Mouse (Mus musculus): ENCODE results near the gene Ankle1. TPM values are rescaled to one million over a fixed set of nuclear protein-coding genes. Genes with fewer than 3 reads are reported as not detected.

The Ankle1 gene
- total RNA-seq (2021) = under 1 TPM; 0.21 to 0.26 TPM
- long read RNA-seq, experiment 1, partial matches to known transcripts = 0 of 1 reads
- long read RNA-seq, experiment 1, other reads (novel, unspliced or antisense) = 0 of 1 reads
- long read RNA-seq, experiment 2, partial matches to known transcripts = 0 of 1 reads
- long read RNA-seq, experiment 2, other reads (novel, unspliced or antisense) = 1 of 1 reads

DNA sequence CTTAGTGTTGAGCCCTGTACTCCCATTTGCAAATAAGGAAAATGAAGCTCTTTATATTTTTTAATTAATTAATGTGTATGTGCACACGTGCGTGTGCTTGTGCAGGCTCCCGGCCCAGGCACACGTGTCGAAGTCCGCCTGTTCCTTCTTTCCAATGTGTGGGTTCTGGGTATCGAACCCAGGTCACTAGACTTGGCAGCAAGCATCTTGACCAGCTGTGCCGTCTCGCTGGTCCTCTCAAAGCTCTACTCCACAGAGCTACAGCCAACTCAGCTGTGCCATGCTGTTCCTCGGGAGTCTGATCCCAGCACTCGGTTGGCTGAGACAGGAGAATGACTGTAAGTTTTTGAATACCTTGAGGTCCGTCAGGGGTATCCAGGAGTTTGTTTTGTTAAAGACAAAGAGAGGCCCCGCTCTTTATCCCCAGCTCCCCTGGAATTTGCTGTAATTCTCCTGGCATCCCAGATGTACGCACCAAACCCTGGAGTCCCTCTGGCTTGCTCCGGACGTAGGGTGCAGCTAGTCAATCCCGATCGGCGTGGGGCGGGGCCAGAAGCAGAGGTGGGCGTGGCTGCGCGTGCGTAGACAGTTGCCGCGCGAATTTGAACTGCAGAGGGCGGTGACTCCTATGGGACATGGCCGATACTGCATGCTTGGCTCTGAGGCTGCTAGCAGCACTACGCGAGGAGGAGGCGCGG lies at the start of gene Ankle1:
Ankle1 (plus strand) TSS at position 610 of the 698 bp plus-strand sequence.
- peak; percentile 91 to 93 for DNase-seq (ENCODE audit: low spot score in 2 of 2)

DNA sequence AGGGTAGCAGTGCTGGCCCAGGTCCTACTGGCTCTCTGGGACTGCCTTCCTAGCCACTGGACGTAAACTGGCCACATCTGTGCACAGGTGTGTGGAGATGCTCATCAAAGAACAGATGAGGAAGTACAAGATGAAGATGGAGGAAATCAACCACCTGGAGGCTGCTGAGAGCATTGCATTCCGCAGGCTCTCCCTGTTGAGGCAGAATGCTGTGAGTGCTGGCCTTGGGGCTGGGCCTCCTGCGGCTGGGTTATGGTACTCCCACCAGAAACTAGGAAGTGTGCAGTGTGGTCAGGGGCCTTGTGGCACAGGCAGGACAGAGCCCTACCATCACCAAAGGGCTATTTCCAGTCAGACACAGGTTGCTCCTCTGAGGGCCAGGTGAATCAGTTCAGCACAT lies 47.8 kb upstream of the Ankle1 start:
- no peak for DNase-seq (ENCODE audit: low spot score in 2 of 2)

DNA sequence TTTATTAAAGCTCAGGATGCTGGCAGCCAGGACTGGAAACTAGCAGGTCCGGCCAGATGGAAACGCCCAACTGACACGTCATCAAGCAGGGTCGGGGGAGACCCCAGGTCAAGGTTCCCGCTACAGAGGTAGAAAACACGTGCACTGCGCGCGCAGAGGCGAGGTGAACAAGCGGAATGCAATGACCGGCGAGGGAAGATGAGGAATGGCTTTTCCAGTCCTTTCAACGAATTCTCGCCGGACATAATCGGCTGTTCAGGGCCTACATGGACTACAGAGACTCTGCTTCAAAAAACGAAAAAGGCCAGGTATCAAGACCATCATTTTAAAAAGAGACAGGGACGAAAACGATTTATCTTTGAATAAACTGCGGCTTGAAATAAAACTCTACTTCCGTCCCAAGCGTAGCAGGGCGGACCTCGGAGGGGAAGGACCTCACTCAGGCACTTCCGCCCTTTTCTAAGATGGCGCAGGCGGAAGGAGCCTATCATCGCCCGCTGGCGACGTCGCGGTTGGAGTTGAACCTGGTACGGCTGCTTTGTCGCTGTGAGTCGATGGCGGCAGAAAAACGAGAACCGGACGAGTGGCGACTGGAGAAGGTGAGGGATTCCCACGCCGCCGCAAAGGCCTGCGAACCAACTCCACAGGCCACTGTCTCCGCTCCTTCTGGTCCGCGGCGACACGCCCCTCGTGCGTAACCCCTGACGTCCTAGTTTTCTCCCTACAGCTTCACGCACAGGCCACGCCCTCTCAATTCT lies 38.9 kb upstream of the Ankle1 start, which contains the start of gene Use1:
Use1 (plus strand) TSS at position 78 of the 758 bp plus-strand sequence.
- peak; percentile 86 to 93 for DNase-seq (ENCODE audit: low spot score in 2 of 2)

DNA sequence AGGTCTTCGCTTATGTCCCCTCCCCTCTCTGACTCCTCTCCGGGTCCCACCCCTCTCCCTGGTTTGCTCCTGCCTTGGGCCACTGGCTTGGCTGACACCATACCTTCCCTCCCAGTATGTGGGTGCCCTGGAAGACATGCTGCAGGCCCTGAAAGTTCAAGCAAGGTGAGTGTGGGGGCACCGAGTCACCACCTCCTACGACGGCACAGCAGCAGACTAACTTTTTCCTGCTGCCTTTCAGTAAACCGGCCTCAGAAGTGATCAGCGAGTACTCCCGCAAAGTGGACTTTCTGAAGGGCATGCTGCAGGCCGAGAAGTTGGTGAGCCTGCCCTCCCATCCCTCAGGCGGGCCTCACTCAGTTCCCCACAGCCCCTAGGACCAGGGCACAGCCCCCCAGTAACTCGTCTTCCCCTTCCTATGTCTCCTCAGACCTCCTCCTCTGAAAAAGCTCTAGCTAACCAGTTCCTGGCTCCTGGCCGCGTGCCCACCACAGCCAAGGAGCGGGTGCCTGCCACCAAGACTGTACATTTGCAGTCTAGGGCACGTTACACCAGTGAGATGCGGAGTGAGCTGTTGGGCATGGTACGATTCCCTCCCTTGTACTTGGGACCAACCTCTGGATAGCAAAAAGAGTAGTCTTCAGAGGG lies 38.2 kb upstream of the Ankle1 start:
- no peak for DNase-seq (ENCODE audit: low spot score in 2 of 2)

DNA sequence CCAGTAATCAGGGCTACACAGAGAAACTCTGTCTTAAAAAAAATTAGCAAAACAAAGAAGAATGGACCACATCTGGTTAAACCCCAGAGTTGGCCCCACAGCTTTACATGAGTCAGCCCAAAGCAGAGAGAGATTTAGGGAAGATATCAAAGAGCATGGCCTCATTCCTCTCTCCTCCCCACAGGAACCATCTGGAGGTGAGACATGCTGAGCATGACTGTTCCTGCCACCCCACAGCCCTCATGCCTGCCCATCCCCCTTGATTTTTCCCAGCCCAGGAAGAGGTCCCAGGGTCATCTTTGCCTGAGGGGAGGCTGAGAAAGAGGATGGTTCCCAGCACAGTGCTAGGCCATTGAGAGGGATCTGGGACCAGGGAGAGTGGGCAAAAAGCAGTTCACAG lies 37.4 kb upstream of the Ankle1 start:
- DNase-seq (ENCODE audit: low spot score in 2 of 2) = no peak

DNA sequence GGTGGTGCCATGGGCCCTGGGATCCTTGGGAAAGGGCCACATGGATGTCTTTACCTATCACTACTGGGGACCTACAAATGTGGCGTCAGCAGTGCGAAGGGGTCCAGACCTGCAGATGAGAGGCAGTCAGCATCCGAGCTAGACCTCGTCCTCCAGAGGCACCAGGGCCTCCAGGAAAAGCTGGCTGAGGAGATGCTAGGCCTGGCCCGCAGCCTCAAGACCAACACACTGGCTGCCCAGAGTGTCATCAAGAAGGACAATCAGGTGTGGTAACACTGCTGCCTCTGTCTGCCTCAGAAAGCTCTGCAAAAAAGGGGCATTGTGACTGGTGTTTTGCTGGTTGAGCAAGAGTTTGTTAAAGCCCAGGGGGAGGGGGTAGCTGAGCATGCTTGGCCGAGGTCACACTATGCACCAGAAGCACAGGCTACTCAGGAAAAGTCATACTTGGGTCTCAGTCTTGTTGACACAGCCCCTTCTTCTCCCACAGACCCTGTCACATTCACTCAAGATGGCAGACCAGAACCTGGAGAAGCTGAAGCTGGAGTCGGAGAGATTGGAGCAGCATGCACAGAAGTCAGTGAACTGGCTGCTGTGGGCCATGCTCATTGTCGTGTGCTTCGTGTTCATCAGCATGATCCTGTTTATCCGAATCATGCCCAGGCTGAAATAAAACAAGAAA lies 36.6 kb upstream of the Ankle1 start:
- no peak for DNase-seq (ENCODE audit: low spot score in 2 of 2)

DNA sequence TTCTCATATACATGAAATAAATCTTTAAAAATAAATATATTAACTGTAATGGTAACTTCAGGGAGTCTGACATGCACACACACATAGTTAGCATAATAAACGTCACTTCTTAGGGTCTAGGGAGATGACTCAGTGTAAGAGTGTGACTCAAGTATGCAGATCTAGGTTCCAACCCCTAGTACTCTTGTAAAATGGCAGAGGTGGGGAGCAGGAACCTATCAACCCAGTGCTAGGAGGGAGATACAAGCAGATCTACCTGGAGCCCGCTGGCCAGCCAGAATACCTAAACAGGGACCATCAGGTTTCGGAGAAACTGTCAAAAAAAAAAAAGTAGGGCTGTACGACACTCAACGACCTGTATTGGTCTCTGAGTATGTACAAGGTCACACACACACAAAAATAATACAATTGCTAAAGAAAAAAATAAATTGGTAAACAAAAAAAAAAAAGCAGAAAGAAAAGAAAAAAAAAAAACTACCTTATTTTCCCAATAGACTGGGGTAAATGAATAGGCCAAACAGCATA lies 35.0 kb upstream of the Ankle1 start:
- no peak for DNase-seq (ENCODE audit: low spot score in 2 of 2)

DNA sequence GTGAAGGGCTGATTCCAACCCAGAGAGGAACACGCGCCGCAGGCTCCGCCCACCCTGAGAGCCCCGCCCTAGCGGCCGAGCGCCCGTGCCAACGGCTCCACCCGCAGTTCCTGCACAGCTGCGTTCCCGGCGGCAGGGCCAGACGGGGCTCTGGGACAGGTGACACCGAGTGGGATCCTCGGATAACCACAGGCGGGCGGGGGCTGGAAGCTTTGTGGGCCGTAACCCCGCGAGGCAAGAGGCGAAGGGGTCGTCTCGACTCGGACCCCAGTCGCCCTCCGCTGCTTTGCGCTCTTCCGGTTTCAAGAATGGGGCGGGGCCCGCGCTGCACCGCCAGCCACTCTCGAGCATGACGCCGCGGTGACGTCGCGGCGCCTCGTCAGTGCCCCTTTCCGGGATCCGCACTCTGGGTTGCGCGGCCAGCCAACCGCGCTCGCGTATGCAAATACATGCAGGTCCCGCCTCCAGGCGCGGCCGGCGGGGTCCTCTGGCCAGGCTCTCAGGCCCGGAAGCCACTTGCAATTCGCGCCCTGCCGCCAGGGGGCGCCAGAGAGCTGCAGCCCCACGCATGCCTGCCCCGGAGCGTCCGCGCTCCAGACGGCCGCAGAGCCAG lies 34.5 kb upstream of the Ankle1 start, which contains the start of gene Ocel1:
Ocel1 (plus strand) TSS at position 63 of the 613 bp plus-strand sequence.
- DNase-seq (ENCODE audit: low spot score in 2 of 2) = peak; percentile 94 to 98

DNA sequence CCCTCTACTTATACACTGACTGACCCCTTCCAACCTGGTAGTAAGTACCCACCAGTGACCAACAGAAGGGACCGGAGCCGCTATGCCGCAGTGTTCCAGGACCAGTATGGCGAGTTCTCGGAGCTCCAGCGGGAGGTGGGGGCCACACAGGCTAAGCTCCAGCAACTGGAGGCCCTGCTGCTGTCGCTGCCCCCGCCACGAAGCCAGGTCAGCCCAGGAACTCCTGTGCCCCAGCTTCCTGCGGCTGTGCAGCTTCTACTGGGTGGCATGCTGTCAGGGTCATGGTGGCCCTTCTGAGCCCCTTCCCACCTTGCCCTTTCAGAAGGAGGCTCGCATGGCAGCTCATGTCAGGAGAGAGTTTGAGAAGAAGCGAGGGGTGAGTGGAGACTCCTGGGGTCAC lies 33.4 kb upstream of the Ankle1 start:
- DNase-seq (ENCODE audit: low spot score in 2 of 2) = no peak

DNA sequence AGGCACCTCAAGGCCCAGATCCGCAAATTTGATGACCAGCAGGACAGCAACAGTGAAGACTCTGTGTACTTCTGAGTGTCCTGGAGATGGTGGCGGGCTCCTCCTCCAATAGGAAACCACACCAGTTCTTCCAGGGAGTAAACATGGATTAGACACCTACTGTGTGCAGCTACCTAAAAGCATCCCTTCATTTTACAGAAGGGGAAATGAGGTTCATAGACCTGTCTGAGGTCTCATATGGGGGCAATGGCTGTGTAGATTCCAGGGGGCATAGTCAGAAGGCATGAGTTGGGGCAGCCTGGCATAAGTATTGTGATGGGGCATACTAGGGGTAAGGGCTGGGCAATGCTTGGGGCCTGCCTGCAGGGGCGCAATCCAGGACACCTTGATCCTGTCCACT lies 32.8 kb upstream of the Ankle1 start:
- DNase-seq (ENCODE audit: low spot score in 2 of 2) = no peak

DNA sequence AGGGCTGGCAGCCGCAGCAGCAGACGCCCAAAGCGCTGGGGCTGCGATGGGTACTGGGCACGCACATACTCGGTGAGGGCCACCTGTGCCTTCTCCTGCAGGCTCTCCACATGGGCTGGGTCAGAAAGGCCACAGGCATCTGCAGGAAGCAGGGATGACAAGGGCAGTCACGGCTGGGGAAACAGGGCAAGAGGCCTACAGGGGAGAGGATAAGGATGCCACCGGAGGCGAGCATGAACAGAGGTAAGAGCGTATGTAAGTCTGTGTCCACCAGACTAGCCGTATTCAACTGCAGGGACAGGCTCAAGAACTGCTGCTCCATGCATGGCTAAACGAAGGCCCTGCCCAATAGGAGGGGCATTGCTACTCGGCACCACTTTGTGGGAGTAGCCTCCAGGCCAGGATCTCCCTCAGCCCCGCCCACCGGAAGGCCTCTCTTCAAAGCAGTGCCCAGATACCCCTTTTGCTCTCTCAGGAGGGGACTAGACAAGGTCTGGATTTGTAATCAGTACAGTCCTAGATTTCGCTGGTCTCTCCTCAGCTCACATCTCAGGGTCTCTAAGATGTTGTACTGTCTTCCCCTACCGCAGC lies 31.1 kb upstream of the Ankle1 start:
- DNase-seq (ENCODE audit: low spot score in 2 of 2) = no peak

DNA sequence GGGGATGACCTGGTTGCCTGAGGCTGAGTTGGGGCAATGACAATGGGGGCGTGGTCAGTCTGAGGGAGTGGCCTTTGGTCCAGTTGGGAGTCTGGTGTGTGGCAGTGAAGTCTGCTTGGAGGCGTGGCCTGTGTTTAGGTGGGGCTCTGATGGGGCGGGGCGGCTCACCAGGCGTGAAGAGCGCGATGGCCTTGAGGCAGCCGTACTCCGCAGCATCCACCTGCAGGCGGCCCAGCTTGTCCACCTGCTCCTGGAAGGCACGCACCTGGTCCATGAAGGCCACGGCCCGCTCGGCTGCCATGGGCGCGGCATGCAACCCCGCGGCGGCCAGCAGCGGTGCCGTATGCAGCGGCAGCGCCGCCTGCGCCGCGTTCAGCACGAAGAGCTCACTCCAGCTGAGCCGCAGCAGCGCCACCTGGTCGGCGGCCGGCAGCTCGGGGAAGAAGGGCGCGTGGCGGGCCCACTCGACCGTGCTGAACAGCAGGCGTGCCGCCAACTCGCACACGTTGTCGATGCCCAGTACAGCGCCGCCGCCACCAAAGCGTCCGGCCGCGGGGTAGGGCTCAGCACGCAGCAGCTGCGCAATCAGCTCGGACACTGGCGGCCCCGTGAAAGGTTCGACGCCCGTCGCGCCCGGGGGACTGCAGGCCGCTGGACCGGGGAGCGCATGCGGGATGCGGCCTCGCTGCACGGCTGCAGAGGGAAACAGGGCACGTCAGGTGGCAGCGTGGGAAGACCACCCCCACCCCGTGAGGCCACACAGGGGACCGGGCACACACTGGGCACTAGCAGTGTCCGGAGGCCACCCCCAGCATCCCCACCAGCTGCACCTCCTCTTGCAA lies 30.0 kb upstream of the Ankle1 start:
- DNase-seq (ENCODE audit: low spot score in 2 of 2) = peak; percentile 65 to 80

DNA sequence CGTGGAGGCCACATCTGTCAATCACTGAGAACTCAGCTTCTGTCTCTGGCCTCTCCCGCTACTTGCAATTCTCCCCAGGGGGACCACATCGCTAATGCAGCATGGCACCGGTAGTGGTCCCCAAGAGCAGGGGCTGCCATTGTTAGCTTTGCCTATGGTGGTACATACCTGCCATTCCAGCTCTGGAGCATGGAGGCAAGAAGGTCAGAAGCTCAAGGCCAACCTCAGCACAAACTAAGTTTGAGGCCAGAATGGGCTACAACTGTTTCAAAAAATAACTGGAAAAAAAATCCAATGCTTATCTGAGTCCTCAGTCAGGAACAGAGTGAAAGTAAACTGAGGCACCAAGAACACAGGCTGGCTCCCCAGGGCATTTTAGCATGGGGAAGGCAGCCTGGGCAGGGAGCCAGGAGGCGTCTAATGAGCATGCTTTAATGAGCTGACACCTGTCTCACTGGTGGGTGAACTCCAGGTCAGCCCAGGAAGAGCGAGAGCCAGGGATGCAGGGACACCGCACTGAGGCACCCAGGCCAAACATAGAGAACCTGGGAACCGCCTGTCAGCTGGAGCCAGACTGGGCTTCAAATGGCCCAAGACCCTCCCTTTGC lies 29.3 kb upstream of the Ankle1 start:
- no peak for DNase-seq (ENCODE audit: low spot score in 2 of 2)

DNA sequence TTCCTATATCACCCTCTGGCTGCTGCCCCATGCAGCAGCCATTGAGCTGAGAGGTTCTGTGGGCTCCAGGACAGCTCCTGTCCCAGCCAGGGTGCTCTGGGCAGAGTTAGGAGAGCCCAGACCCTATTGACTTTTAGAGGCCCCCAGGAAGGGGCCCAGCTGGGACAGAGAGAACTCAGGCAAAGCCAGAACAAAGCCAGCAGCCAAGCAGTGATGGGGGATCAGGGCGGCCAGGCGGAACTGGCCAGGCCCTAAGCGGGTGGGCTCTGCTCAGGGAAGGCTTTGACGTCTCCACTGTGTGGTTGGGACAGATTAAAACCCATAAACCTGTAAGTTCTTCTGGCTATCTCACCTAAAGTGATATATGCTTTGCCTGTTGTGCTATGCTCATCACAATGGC lies 26.8 kb upstream of the Ankle1 start:
- no peak for DNase-seq (ENCODE audit: low spot score in 2 of 2)

DNA sequence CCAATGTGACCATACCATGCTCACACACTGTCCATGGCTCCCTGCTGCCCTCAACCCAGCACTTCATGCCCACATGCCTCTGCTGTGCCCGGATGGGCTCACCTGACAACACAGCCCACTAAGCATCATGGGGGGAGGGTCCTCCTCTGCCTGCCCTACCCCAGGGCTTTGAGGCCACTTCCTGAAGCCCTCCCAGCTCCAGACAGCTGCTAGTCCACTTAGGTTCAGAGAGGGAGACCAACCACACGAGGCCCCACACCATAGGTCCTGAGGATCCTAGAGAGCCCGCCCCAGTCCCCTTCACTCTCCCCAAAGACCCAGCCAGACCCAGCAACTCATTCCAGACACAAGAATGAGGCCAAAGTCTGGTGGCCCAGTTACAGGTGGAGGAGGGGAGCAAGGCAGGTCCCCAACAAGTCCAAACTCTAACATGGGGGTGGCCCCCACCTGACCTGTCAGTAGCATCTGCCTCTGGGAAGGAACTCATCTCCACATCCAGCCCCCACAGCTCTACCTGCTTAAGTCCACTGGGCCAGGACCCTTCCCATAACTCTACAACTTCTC lies 26.2 kb upstream of the Ankle1 start:
- no peak for DNase-seq (ENCODE audit: low spot score in 2 of 2)

DNA sequence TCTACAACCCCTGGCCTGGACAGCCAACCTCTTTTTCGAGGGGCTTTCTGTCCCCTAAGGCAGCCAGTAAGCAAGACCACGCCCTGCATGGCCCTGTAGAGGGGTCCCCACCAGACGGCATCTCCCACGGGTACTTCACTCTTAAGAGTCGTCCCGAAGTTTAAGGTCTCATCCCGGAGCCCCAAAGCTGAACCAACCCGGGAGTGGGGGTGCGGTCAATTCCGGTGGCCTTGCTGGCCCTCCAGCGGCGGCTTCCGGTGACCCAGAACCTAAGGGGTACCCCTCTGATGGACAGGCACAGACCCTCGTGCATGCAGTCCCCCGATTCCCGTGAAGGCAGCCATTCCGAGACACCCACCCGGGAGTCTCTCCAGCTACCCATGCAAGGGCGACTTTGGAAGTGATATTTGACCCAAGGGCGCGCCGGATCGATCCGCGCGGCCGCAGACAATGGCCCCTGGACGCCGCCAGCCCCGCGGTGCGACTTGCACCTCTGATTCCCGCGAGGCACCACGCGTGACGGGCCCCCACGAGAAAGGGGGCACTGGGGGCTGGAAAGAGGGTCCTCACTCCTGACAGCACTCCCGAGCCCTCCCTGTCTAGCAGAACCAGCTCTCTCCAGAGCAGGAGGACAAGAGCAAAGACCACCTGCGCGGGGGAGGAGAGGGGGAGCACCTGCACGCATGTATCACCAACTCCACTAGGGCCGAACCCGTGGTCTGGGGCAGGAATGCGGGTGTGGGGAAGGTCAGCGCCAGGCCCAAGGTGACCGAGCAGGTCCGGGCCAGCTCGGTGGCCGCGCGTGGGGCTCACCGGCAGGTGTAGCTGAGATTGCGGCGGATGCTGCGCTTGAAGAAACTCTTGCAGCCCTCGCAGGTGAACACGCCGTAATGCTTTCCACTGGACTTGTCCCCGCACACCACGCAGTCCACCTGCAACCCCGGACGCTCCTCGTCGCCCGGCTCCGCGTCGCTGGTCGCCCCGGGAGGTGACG lies 25.3 kb upstream of the Ankle1 start:
- no peak for DNase-seq (ENCODE audit: low spot score in 2 of 2)

DNA sequence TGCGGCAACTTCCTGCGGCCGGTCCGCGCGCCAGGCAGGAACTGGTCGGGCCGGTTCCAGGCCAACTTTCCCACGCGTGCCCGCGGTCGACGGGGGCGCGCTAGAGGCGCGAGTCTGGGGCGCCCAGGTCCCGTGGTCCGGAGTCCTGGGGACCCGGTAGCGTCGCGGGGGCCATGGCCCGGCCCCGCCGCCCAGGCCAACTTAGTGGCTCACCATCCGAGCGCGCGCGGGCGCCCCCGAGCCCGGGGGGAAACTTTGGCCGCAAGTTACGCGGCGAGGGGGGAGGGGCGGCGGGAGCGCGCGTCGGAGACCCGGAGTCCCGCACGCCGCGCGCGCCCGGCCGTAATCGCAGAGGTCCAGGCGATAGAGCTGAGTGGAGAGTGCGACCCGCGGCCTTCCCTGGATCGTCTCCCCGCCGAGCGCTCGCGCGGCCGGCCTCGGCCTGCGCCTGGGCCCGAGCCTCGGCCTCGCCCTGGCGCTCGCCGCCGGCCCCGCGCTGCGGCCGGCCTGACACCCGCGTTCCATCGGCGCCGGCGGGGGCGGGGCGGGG lies 24.3 kb upstream of the Ankle1 start, which contains the start of gene Nr2f6:
Nr2f6 (minus strand) TSS at position 540 of the 550 bp plus-strand sequence.
- no peak for DNase-seq (ENCODE audit: low spot score in 2 of 2)

Data from left cerebral cortex, adult 18-20 months (tissue).